31 mouse cellular contexts compared by ENCODE assay signal in the genomic region with DNA sequence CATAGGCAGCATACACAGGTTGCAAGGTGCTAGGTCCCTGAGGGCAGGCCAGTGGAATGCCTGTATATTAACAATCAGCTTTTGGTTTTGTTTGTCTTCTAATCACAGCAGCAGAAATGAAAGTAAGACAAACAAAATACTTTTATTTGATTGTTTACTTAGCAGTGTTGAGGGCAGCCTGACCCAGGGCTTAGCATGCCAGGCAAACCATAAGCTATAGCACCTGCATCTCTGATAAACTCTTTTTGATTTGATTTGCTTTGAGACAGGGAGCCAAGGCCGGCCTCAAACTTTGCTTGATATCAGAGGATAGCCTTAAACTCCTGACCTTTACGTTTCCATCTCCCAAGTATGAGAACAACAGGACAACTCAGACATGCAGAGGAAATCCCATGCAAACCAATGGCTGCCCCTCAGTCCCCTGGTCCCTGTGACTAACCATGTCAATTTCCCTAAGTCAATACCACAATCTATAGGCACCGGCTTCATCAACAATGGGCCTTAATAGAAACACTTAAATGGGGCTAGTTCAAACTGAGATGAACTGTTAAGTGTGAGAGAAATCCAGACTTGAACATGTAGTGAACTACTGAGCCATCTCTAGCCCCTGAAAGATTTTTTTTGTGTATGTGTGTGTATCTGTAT. TPM values are rescaled to one million over a fixed set of nuclear protein-coding genes. Genes with fewer than 3 reads are reported as not detected.
A peak's percentile ranks its signal among the peaks of the same experiment; 100 is the strongest.
DNase-seq lines count a peak whose midpoint lies in the region; ATAC-seq and TF ChIP-seq lines count a peak whose summit lies in the region.
"Had no signal": no experiment of that assay in that cellular context is flagged by ENCODE, and none has a peak within 500 bp of the region (broad histone marks: within the 10 kb centered on the region; RNA-seq: fewer than 3 reads in every experiment).

No protein-coding gene starts in this region.

- no peaks in the 10 kb centered on the region for H3K9me3 ChIP-seq in lung, embryonic 14.5 days (ENCODE audit: low read depth, low read length)
- no peaks in the 10 kb centered on the region for H3K9me3 ChIP-seq in forebrain, embryonic 16.5 days (ENCODE audit: control insufficient read depth, low read length)
- H3K9me3 ChIP-seq: embryonic facial prominence, embryonic 12.5 days; heart, embryonic 12.5 days; kidney, embryonic 15.5 days; limb, embryonic 12.5 days; liver, embryonic 12.5 days; midbrain, embryonic 10.5 days; midbrain, embryonic 15.5 days had no signal

- H3K27me3 ChIP-seq in lung, embryonic 14.5 days (ENCODE audit: insufficient read depth, low read length) = no peaks in the 10 kb centered on the region
- H3K27me3 ChIP-seq in forebrain, embryonic 16.5 days (replicated peaks; ENCODE audit: control insufficient read depth, insufficient read depth, low read length) = no peaks in the 10 kb centered on the region
- H3K27me3 ChIP-seq: CH12.LX; embryonic facial prominence, embryonic 12.5 days; heart, embryonic 12.5 days; kidney, embryonic 15.5 days; limb, embryonic 12.5 days; liver, embryonic 12.5 days; midbrain, embryonic 15.5 days had no signal

- no peaks in the 10 kb centered on the region; the same call in 1 of the 2 replicates for H3K4me1 ChIP-seq in lung, embryonic 14.5 days (ENCODE audit: insufficient read depth)
- H3K4me1 ChIP-seq in forebrain, embryonic 16.5 days (replicated peaks; ENCODE audit: control insufficient read depth, insufficient read depth, low read length) = no peaks in the 10 kb centered on the region
- H3K4me1 ChIP-seq: embryonic facial prominence, embryonic 12.5 days; heart, embryonic 12.5 days; limb, embryonic 12.5 days; liver, embryonic 12.5 days; midbrain, embryonic 15.5 days had no signal

- no peak overlapping the region for H3K9ac ChIP-seq in lung, embryonic 14.5 days
- no peak overlapping the region for H3K9ac ChIP-seq in forebrain, embryonic 16.5 days (replicated peaks; ENCODE audit: low read depth, low read length)
- H3K9ac ChIP-seq: embryonic facial prominence, embryonic 12.5 days; heart, embryonic 12.5 days; hindbrain, embryonic 14.5 days; kidney, embryonic 15.5 days; limb, embryonic 12.5 days; liver, embryonic 12.5 days; liver, postnatal 0 days; midbrain, embryonic 15.5 days had no signal

- ATAC-seq in lung, embryonic 14.5 days (ENCODE audit: insufficient read depth) = peak; percentile 41; the same call in 1 of the 2 replicates
- ATAC-seq in forebrain, embryonic 16.5 days = no peak
- ATAC-seq: activated CD4-positive, CD25-positive, alpha-beta regulatory T cell, adult 4 months; forebrain, embryonic 14.5 days; inflammation-experienced regulatory T-cells, adult 6 months; midbrain, embryonic 15.5 days had no signal

- H3K4me3 ChIP-seq in lung, embryonic 14.5 days (ENCODE audit: low read depth, low read length) = no peak overlapping the region
- H3K4me3 ChIP-seq in forebrain, embryonic 16.5 days (replicated peaks; ENCODE audit: low read length) = no peak overlapping the region
- H3K4me3 ChIP-seq: embryonic facial prominence, embryonic 12.5 days; gastrocnemius, adult 2 months; heart, adult 2 months; heart, embryonic 12.5 days; kidney, embryonic 15.5 days; limb, embryonic 12.5 days; liver, embryonic 12.5 days; midbrain, embryonic 10.5 days; midbrain, embryonic 15.5 days had no signal

- no peak overlapping the region for H3K27ac ChIP-seq in lung, embryonic 14.5 days (ENCODE audit: low read depth)
- no peak overlapping the region for H3K27ac ChIP-seq in forebrain, embryonic 16.5 days (ENCODE audit: low read length)
- H3K27ac ChIP-seq: embryonic facial prominence, embryonic 12.5 days; gastrocnemius, adult 2 months; heart, adult 2 months; hindbrain, embryonic 14.5 days; kidney, embryonic 15.5 days; limb, embryonic 12.5 days; liver, embryonic 12.5 days; midbrain, embryonic 10.5 days; midbrain, embryonic 15.5 days had no signal

- no peak overlapping the region for H3K4me2 ChIP-seq in lung, embryonic 14.5 days
- H3K4me2 ChIP-seq in forebrain, embryonic 16.5 days (ENCODE audit: low read length) = no peak overlapping the region
- H3K4me2 ChIP-seq: embryonic facial prominence, embryonic 12.5 days; heart, embryonic 12.5 days; hindbrain, embryonic 14.5 days; kidney, embryonic 15.5 days; limb, embryonic 12.5 days; liver, embryonic 12.5 days; midbrain, embryonic 15.5 days had no signal

- 69% methylated on average over 3 of the region's 3 CpGs for WGBS in lung, embryonic 14.5 days
- WGBS in forebrain, embryonic 16.5 days = 88% methylated on average over 3 of the region's 3 CpGs

- no peak for TF ChIP-seq CTCF in lung, embryonic 14.5 days (IDR thresholded peaks at IDR 0.05; ENCODE audit: low read depth)

- no peaks in the 10 kb centered on the region for H3K36me3 ChIP-seq in lung, embryonic 14.5 days (ENCODE audit: insufficient read depth)
- no peaks in the 10 kb centered on the region for H3K36me3 ChIP-seq in forebrain, embryonic 16.5 days (ENCODE audit: control insufficient read depth, insufficient read depth)
- H3K36me3 ChIP-seq: embryonic facial prominence, embryonic 12.5 days; heart, embryonic 12.5 days; kidney, embryonic 15.5 days; limb, embryonic 12.5 days; liver, embryonic 12.5 days; midbrain, embryonic 10.5 days; midbrain, embryonic 15.5 days had no signal

- DNase-seq in adrenal gland, adult (ENCODE audit: inconsistent age in 2 of 2, low spot score in 1 of 2) = peak; percentile 27 to 58
- no peak for DNase-seq in adrenal gland, postnatal 36 days
- DNase-seq in lung, embryonic 14.5 days = no peak
- no peak for DNase-seq in lung, postnatal 10 days
- peak; percentile 15 for DNase-seq in naive thymus-derived CD4-positive, alpha-beta T cell, adult 2 months (ENCODE audit: low read depth)
- no peak for DNase-seq in gastrocnemius, postnatal 10 days
- DNase-seq: adrenal gland, postnatal 10 days; cerebellum, adult 11-12 months; cerebellum, adult 9-11 months; embryo, embryonic 11 days; gastrocnemius, adult 2 months; heart, adult 2 months; heart, postnatal 4 days; kidney, adult 18-20 months; kidney, postnatal 25 days; liver, postnatal 0 days; right cerebral cortex, postnatal 25 days; spleen, adult 18-20 months had no signal

RNA-seq across cellular contexts. Expression of gene Gm10031, which starts 3.6 kb away (rescaled TPM):
- total RNA-seq in adrenal gland, postnatal 36 days (2021) = 10 to 100 TPM; 39.7 to 40.3 TPM
- 0.42 and 0.85 TPM in 2 replicates for polyA plus RNA-seq in lung, embryonic 14.5 days (2014; fragmentation: Nextera tagmentation; extraction: Ambion mirVana)
- polyA plus RNA-seq in forebrain, embryonic 16.5 days (2015; fragmentation: Nextera tagmentation; extraction: Ambion mirVana) = 0.73 and 1.3 TPM in 2 replicates
- 10 to 100 TPM; 34.7 to 35.3 TPM for total RNA-seq in gastrocnemius, postnatal 10 days (2021)

RNA-seq across cellular contexts. Expression of gene Abl2, which starts 38.3 kb away (rescaled TPM):
- 10 to 100 TPM; 21.5 to 27.2 TPM for total RNA-seq in adrenal gland, postnatal 36 days (2021)
- polyA plus RNA-seq in lung, embryonic 14.5 days (2014; fragmentation: Nextera tagmentation; extraction: Ambion mirVana) = 6.0 and 6.2 TPM in 2 replicates
- 7.4 TPM in 2 replicates for polyA plus RNA-seq in forebrain, embryonic 16.5 days (2015; fragmentation: Nextera tagmentation; extraction: Ambion mirVana)
- 10 to 100 TPM; 16.1 to 18.7 TPM for total RNA-seq in gastrocnemius, postnatal 10 days (2021)

RNA-seq across cellular contexts. Expression of gene Soat1, which starts 46.1 kb away (rescaled TPM):
- 1,000 to 10,000 TPM; 1,034 to 1,489 TPM for total RNA-seq in adrenal gland, postnatal 36 days (2021)
- 36.8 and 37.7 TPM in 2 replicates for polyA plus RNA-seq in lung, embryonic 14.5 days (2014; fragmentation: Nextera tagmentation; extraction: Ambion mirVana)
- 10.1 and 16.2 TPM in 2 replicates for polyA plus RNA-seq in forebrain, embryonic 16.5 days (2015; fragmentation: Nextera tagmentation; extraction: Ambion mirVana)
- 10 to 100 TPM; 12.2 to 17.5 TPM for total RNA-seq in gastrocnemius, postnatal 10 days (2021)

Comparison
In these comparisons a context has a peak if more than half of its experiments do, and no peak if none do; other contexts are left out.
1. DNase-seq: peak in adrenal gland, adult (2 of 2) and naive thymus-derived CD4-positive, alpha-beta T cell, adult 2 months (single experiment); none in adrenal gland, postnatal 36 days (0 of 2), lung, embryonic 14.5 days (single experiment), lung, postnatal 10 days (single experiment) and gastrocnemius, postnatal 10 days (single experiment).
2. RNA of gene Soat1, which starts 46.1 kb away (total RNA-seq): 1,034 to 1,489 TPM in adrenal gland, postnatal 36 days; 12.2 to 17.5 TPM in gastrocnemius, postnatal 10 days; every median in the first group is over 10 times any median in the second.